Mouse (Mus musculus) lung, embryonic 16.5 days (tissue): ENCODE measurements at regions not wholly inside any gene's neighbourhood (a gene's known extent, or its start where the extent isn't known, plus 50 kb on each side); places are given as distances from the start of the nearest gene placed in this dataset.

Source experiments
- ATAC-seq: fragments of 200-750 bp; cut with Nextera tagmentation; 2 replicates; pipeline ENCODE4 v1.8.0; 2017; ENCODE audit warnings: low read depth, mild to moderate bottlenecking, moderate library complexity
- H3K27ac ChIP-seq: fragments of 300-500 bp; sonication (generic); 2 replicates; pipeline ENCODE4 v1.5.1; 2014; ENCODE audit warnings: mild to moderate bottlenecking, control low read depth, low read length
- H3K27me3 ChIP-seq: fragments of 300-500 bp; sonication (generic); 2 replicates; pipeline ENCODE4 v1.6.1; 2014; ENCODE audit warnings: low read depth, low read length, mixed read lengths; ENCODE audit not compliant: control insufficient read depth, insufficient read depth
- H3K36me3 ChIP-seq: fragments of 300-500 bp; sonication (generic); 2 replicates; pipeline ENCODE4 v1.6.1; 2014; ENCODE audit warnings: low read length; ENCODE audit not compliant: control insufficient read depth, insufficient read depth
- H3K4me1 ChIP-seq: fragments of 300-500 bp; sonication (generic); replicated peaks from 2 replicates; pipeline ENCODE4 v1.6.1; 2014; ENCODE audit warnings: low read length, mixed read lengths; ENCODE audit not compliant: control insufficient read depth, insufficient read depth
- H3K4me2 ChIP-seq: fragments of 300-500 bp; sonication (generic); 2 replicates; pipeline ENCODE4 v1.6.1; 2014; ENCODE audit warnings: low read depth, low read length, control low read depth
- H3K4me3 ChIP-seq: fragments of 300-500 bp; sonication (generic); 2 replicates; pipeline ENCODE4 v1.5.1; 2014; ENCODE audit warnings: mild to moderate bottlenecking, low read length, control low read depth
- H3K9ac ChIP-seq: fragments of 300-500 bp; sonication (generic); 2 replicates; pipeline ENCODE4 v1.6.1; 2014; ENCODE audit warnings: low read length, control low read depth
- H3K9me3 ChIP-seq: fragments of 300-500 bp; sonication (generic); 2 replicates; pipeline ENCODE4 v1.6.1; 2016; ENCODE audit warnings: low read length; ENCODE audit not compliant: control insufficient read depth
- WGBS: fragments of 180-500 bp; shearing (Covaris S2); extraction: QIAGEN DNeasy Blood & Tissue Kit; methylation state at CpG from one replicate; pipeline ENCODE4 v1.1.7; 2014; 5-methylcytosine and 5-hydroxymethylcytosine counted together

DNA sequence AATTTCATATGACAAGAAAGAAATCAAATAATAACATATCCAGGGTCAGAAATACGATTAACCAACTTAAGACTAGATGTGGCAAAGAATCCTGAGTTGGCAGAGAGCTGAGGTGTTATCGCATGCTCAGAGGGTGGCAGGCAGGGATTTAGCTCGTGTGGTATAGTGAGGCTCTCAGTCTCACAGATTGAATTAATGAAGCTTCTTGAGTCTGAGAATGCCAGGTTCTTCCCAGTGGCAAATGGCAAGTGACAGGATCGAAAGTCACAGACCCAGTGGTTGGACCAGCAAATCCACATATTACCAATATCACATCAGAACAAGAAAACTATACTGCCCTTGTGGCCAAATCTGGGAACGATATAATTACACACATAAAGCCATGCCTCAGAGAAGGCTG, 101.3 kb upstream of the Peli2 start:
- no peak overlapping the region for H3K9ac ChIP-seq
- H3K4me3 ChIP-seq = no peak overlapping the region
- no peak overlapping the region for H3K27ac ChIP-seq
- peaks cover 3% of the 10 kb centered on the region; the same call in 1 of the 2 replicates for H3K4me1 ChIP-seq
- H3K36me3 ChIP-seq = no peaks in the 10 kb centered on the region
- no peaks in the 10 kb centered on the region for H3K27me3 ChIP-seq
- no peak overlapping the region for H3K4me2 ChIP-seq
- ATAC-seq = no peak
- no peaks in the 10 kb centered on the region; the same call in 1 of the 2 replicates for H3K9me3 ChIP-seq
- WGBS = 74% methylated on average over 5 of the region's 5 CpGs

DNA sequence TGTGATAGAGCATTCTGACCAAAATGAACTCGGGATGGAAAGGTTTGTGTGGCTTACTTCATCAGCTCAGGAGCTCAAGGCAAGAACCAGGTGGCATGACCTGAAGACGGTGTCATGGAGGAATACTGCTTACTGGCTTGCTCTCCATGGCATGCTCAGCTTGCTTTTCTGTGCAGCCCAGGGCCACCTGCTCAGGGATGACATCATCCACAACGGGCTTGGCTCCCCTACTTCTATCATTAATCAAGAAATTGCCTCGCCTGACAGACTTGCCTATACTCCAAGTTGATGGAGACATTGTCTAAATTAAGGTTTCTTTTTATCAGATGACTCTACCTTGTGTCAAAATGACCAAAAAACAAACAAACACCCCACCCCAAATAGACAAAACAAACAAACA, 98.4 kb upstream of the Peli2 start:
- Histone ChIP-seq H3K9me3 (peaks cover 3% of the 10 kb centered on the region), H3K27ac (no peak overlapping the region), H3K4me1 (peaks cover 3% of the 10 kb centered on the region; the same call in 1 of the 2 replicates), H3K9ac (no peak overlapping the region), H3K36me3 (no peaks in the 10 kb centered on the region), H3K4me3 (no peak overlapping the region), H3K4me2 (no peak overlapping the region), H3K27me3 (no peaks in the 10 kb centered on the region)
- ATAC-seq = no peak
- WGBS = 73% methylated on average over 4 of the region's 4 CpGs

DNA sequence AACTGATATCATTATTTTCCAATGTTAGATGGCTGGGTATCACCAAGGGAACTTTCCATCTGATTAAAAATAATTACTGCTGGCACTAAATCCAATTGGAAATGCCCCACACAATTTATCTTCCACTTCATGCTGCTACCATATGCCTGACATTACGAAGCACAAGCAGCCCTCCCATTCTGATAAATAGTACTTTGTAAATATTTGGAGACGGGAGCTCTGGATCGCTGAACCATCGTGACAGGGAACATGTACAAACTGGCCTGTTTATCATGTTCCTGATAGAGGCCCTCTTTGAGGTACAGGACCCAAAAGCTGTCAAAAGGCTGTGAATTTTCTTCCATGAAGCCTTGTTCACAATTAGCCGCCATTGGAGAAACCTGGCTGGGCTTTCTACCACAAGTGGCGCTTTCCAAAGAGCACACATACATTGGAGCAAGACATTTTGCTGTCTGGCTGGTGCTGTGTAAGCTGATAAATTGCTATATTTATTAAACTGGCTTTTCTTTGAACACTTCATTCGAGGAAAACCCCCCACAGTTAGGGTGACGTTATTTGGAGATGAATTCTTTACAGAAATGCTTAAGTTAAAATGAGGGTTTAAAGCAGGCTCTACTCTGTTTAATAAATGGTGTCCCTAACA, 96.5 kb upstream of the Peli2 start:
- H3K9ac ChIP-seq = no peak overlapping the region
- H3K9me3 ChIP-seq = peaks cover 3% of the 10 kb centered on the region
- peak overlapping the region; percentile 49; the same call in 1 of the 2 replicates for H3K27ac ChIP-seq
- H3K4me2 ChIP-seq = no peak overlapping the region
- H3K4me1 ChIP-seq = peaks cover 3% of the 10 kb centered on the region; the same call in 1 of the 2 replicates
- H3K27me3 ChIP-seq = no peaks in the 10 kb centered on the region
- peak; percentile 95 for ATAC-seq
- H3K4me3 ChIP-seq = no peak overlapping the region
- whole genome bisulfite sequencing = 29% methylated on average over 8 of the region's 8 CpGs
- no peaks in the 10 kb centered on the region for H3K36me3 ChIP-seq

DNA sequence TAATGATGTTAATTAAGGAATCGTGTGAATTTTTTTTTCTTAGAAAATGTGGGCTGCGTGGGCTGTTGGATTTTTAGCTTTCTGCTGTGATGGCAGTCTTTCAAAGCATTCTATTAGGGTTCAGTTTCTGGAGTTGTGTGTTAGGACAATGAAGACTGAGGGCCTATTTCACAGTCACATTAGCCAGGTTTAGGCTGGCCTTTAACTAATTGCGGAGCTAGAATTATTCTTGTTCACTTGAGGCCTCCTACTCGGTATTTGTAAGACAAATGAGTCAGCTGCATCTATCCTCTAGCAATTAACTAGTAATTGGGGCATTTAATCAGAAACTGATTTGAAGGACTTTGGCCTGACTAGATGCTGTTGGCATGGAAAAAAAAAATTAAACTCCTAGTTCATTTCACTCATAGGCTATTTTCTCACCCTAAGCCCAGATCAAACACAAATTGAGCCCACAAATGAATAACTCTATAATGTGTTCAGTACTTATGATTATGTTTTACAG, 81.3 kb upstream of the Peli2 start:
- no peak for ATAC-seq
- Histone ChIP-seq H3K4me1 (no peaks in the 10 kb centered on the region), H3K27me3 (no peaks in the 10 kb centered on the region), H3K4me3 (no peak overlapping the region), H3K4me2 (no peak overlapping the region), H3K36me3 (no peaks in the 10 kb centered on the region), H3K27ac (no peak overlapping the region), H3K9ac (no peak overlapping the region), H3K9me3 (no peaks in the 10 kb centered on the region)
- WGBS = 89% methylated on average over 4 of the region's 4 CpGs

DNA sequence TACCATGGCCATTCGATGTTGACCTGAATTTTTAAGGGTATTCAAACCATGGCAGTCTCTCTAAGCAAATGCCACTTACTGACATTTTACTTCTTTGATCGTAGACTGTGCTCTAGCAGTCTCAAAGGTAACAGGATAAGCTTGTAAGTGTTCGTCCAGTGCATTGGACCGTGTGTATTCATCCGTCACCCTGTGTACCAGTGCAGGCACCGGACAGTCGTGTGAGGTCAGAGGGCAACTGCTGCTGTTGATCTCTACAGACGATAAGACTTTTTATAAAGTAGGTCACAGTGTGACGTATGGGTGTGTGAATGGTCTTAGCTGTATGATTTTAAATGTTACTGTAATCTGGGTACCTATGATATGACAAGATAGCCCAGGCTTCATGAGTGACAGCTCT, 74.5 kb upstream of the Peli2 start:
- Histone ChIP-seq H3K36me3 (no peaks in the 10 kb centered on the region), H3K27ac (no peak overlapping the region), H3K4me3 (no peak overlapping the region), H3K9ac (no peak overlapping the region), H3K27me3 (no peaks in the 10 kb centered on the region), H3K4me1 (peaks cover 6% of the 10 kb centered on the region; the same call in 1 of the 2 replicates), H3K9me3 (no peaks in the 10 kb centered on the region), H3K4me2 (no peak overlapping the region)
- ATAC-seq = no peak
- 64% methylated on average over 9 of the region's 9 CpGs for WGBS

DNA sequence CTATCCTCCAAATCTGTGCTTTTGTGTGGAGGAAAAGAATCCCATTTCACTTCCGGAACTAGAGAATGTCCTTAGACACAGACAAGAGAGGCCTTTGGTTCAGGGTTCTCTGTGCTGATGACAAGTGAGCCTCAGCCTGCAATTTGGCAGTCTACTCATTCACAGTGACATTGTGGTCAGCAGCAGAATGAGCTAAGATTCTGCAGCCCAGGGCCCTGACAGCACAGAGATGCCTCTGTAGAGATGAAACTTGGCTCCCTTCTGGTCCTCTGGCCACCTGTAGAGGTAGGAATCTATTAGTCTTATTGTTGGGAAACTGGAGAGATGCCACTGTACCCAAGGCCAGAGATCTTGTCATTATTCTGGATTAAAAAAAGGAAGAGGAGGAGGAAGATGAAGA, 73.8 kb upstream of the Peli2 start:
- Histone ChIP-seq H3K9me3 (no peaks in the 10 kb centered on the region), H3K4me3 (no peak overlapping the region), H3K27me3 (no peaks in the 10 kb centered on the region), H3K4me1 (peaks cover 6% of the 10 kb centered on the region; the same call in 1 of the 2 replicates), H3K4me2 (no peak overlapping the region), H3K36me3 (no peaks in the 10 kb centered on the region), H3K9ac (no peak overlapping the region), H3K27ac (no peak overlapping the region)
- ATAC-seq = no peak
- WGBS = 85% methylated on average over 1 of the region's 1 CpGs

DNA sequence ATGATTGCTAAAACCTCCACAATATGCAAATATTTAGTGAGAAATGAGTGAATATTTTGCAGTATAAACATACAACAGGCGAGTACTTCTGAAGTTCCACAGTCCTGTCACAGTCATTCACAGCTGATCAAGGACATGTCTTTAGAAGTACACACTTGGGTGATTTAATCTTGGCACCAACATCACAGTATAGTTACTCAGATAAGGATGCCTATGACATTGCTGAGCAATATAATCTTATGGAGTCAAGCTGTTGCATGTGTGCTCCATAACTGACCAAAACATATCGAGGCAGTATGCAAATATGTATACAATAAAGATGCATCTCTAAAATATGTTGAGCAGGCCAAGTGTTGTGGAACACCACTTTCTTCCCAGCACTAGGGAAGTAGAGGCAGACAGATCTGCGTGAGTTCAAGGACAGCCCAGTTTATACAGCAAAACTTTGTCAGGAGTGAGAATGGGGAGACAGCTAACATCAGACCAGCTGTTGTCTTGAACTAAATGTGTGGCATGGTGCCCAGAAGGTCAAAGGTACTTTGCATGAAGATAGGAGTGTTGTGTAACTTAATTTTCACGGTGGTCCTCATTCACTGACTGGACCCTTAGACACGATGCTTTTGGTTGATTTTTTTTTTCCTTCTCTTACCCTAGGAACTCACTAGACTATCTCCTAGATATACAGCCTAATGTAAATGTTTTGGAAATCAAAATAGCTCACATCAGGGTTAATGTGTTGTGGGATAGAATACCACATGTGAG, 70.7 kb upstream of the Peli2 start:
- H3K36me3 ChIP-seq = no peaks in the 10 kb centered on the region
- H3K27me3 ChIP-seq = no peaks in the 10 kb centered on the region
- peak; percentile 90 for ATAC-seq
- 38% methylated on average over 5 of the region's 5 CpGs for WGBS
- H3K4me2 ChIP-seq = no peak overlapping the region
- peaks cover 2% of the 10 kb centered on the region; the same call in 1 of the 2 replicates for H3K9me3 ChIP-seq
- H3K27ac ChIP-seq = peak overlapping the region; percentile 77
- peaks cover 6% of the 10 kb centered on the region; the same call in 1 of the 2 replicates for H3K4me1 ChIP-seq
- no peak overlapping the region for H3K4me3 ChIP-seq
- H3K9ac ChIP-seq = no peak overlapping the region

DNA sequence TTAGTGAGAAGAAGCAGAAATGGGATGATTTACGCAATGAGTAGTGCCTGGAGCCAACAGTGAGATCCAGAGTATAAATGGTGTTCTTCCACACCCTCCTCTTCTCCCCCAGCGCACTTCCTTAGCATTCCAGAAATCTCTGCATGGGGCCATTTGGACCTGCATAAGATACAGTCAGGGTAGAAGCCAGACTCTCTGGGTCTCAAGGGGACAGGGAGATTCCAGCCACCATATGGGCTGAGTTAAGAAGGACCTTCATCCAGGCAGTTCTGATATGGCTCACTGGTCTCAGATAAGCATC, 70.2 kb upstream of the Peli2 start:
- no peaks in the 10 kb centered on the region for H3K27me3 ChIP-seq
- H3K27ac ChIP-seq = peak overlapping the region; percentile 77
- no peak for ATAC-seq
- no peak overlapping the region for H3K9ac ChIP-seq
- 45% methylated on average over 2 of the region's 2 CpGs for WGBS
- peaks cover 2% of the 10 kb centered on the region; the same call in 1 of the 2 replicates for H3K9me3 ChIP-seq
- H3K4me3 ChIP-seq = no peak overlapping the region
- H3K36me3 ChIP-seq = no peaks in the 10 kb centered on the region
- H3K4me1 ChIP-seq = peaks cover 6% of the 10 kb centered on the region; the same call in 1 of the 2 replicates
- H3K4me2 ChIP-seq = no peak overlapping the region

DNA sequence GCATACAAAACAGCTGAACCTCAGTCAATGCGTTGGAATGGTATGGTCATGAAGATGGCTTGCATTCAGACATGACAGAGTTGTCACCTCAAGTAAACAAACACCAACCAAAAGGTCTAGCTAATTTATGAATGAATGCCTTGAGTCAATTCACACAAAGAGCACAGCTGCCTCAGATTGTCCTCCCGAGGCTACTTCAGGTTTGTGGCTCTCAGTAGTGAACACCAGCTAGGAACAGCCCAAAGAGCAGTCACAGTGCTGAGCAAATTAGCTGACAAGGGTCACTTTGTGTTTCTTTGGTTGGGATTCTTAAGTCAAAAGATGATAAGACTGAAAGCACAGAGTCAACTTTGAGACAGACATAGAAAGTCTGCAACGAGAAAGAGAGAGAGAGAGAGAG, 68.7 kb upstream of the Peli2 start:
- Histone ChIP-seq H3K4me3 (no peak overlapping the region), H3K9me3 (peaks cover 2% of the 10 kb centered on the region; the same call in 1 of the 2 replicates), H3K4me2 (no peak overlapping the region), H3K27ac (no peak overlapping the region), H3K36me3 (no peaks in the 10 kb centered on the region), H3K4me1 (peaks cover 6% of the 10 kb centered on the region; the same call in 1 of the 2 replicates), H3K27me3 (no peaks in the 10 kb centered on the region), H3K9ac (no peak overlapping the region)
- 34% methylated on average over 3 of the region's 3 CpGs for WGBS
- no peak for ATAC-seq
